Mouse (Mus musculus): ENCODE measurements around the gene Ninl.

Ninl gene

GRCm38 (mm10) chr2:150995324-150995723 lies 43.9 kb downstream of the Ninl start:
- no peak for DNase-seq

- no peak for DNase-seq
These were observed 48.1 kb downstream of the Ninl start for GRCm38 (mm10) chr2:150991050-150991449.

DNA sequence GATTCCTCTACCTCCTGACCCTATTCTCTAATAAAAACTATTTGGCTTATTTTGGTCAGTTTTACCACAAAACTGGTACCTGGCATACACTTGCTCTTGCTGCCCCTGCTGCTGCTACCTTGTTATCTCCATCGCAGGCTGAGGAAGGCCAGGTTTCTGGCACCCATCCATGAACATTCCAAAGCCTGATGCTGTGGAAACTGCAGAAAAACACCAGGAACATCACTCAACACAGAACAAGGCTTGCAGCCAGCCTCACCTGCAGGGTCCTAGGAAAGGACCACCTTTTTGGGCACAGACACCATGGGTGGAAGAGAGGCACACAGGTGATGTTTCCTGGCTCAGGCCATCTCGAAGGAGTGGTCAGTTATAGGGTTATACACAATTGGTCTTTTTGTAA lies 48.7 kb downstream of the Ninl start:
- no peak for DNase-seq

DNA sequence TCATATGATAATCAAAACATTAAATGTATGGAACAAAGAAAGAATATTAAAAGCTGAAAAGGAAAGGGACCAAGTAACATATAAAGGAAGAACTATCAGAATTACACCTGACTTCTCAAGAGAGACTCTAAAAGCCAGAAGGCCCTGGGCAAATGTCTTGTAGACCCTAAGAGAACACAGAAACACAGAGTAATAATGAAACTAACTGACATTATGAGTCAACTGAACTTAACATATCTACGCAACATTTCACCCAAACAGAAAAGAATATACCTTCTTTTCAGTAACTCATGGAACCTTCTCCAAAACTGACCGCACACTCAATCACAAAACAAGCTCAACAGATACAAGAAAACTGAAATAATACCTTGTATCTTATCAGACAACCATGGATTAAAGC lies 53.8 kb downstream of the Ninl start:
- no peak for DNase-seq

- no peak for DNase-seq
These were observed 57.1 kb downstream of the Ninl start for GRCm38 (mm10) chr2:150982051-150982450.

GRCm38 (mm10) chr2:150981524-150981923 lies 57.7 kb downstream of the Ninl start:
- no peak for DNase-seq

DNA sequence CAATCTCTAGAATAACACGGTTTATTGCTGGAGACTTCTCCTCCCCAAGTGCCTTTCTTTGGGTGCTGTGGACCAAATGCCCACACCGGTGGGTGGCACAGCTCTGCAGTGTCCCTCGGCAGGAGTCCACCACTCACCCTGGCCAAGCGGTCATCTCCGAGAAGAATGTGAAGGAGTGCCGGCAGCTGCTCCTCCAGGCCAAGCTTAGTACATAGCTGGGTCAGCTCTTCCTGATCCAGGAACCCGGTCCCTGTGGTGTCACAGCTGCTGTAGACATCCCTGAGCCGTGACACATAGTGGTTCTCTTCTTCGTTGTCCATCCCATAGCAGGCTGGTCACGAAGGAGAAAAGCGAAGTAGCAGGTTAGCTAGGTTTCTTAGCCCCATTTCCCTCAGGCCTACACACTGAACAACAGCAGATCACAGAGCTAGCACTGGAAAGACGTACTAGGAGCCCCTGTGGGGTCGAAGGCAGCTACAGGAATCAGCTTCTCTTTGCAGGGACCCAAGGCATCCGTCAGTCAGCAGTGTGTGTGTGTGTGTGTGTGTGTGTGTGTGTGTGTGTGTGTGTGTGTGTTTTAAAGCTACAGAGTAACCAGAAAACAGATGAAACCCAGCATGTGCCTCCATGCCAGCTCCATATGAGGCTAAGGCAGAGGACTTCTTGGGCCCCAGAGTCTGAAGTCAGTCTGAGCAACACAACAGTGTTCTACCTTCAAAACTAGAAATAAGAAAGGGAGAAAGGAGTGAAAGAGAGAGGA lies 59.1 kb downstream of the Ninl start:
- DNase-seq: no peak

DNA sequence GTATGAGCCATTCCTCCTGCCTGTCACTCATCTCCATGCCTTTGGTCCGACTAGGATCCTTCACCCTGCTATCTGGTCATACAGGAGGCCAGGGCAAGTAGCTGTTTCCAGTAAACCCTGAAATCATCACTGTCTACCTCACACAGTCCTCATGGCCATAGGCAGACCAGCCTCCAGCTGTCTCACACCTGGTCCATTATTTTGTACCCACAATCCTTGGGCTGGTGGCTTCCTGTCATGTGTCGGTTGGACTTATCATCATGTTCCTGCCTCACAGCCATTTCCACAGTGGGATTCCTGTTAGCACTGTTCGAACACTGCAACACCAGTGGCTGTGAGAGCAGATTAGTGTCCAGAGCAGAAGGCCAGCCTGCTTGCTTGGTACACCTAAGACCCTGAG lies 60.4 kb downstream of the Ninl start:
- DNase-seq: no peak

DNA sequence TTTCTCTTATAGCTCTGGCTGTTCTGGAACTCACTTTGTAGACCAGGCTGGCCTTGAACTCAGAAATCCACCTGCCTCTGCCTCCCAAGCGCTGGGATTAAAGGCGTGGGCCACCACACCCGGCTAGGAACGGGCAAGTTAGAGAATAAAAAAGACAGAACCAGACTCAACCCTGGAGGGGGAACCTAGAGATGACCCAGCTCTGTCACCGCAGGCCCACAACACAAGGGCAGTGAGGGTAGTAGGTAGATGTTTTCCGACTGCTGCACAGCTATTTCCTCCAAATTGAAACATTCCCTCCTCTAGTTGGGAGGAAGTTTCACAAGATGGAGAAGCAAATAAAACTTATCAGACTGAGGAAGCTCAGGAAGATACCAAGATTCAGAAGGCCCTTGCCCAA lies 61.5 kb downstream of the Ninl start:
- no peak for DNase-seq

GRCm38 (mm10) chr2:150976871-150977270 lies 62.3 kb downstream of the Ninl start:
- DNase-seq: no peak

- DNase-seq: no peak
These were observed 65.6 kb downstream of the Ninl start for GRCm38 (mm10) chr2:150973401-150974115.

- DNase-seq: no peak
These were observed 66.5 kb downstream of the Ninl start for GRCm38 (mm10) chr2:150972681-150973080.

DNA sequence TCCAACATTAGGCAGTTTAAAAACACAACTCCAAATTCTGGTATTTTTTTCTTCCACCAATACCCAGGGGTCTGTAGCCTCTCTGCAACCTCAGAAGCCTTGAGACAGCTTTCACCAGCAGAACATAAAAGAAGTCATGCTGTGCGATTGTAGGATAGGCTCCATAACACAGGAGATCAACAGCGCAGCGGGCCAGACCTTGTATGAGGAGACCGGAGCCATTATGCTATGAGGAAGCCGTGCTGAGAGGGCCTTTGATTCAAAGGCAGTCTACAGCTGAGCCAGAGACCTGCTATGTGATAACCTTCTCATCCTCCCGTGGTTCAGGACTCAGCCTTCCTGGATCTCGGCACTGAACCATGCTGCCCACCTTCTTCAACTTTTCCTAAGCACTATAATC lies 67.3 kb downstream of the Ninl start:
- DNase-seq: no peak

DNA sequence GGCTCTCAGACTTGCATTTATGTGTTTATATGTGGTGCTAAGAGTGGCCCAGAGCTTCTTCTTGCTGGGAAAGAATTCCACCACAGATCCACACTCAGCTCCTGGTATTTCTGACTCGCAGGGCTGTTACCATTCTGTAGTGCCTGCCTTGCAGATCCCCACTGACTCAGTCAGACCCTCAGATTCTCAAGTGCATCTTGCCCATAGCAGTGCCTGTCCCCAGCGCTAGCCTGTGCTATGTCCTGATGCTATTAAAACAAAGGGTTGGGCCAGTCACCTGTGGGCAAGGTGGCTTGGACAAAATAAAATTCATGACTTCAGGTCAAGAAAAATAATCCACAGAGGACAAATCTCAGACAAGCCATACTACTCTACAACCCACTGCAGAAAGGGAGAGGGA lies 70.0 kb downstream of the Ninl start:
- DNase-seq: peak in 1 of 2 experiments; percentile 8

DNA sequence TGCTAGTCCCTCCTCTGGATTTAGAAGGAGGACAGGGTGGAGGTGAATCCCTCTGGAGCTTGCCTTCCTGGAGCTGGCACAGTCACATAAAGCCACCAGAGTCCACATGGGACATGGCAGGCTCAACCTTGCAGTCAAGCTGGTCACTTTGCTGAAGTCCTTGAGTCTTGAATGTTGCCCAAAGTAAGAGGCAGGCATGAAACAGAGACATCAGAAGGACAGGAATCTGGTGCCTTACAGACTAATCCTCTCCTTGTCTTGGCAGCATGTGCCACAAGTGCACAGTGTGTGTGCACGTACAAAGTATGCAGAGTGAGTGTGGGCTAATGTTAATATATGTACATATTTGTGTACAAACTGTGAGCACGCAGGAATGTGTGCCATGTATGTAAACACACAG lies 71.7 kb downstream of the Ninl start:
- DNase-seq: no peak

GRCm38 (mm10) chr2:150965951-150966350 lies 73.2 kb downstream of the Ninl start:
- no peak for DNase-seq

- DNase-seq: no peak
These were observed 74.5 kb downstream of the Ninl start for GRCm38 (mm10) chr2:150964641-150965040.

DNA sequence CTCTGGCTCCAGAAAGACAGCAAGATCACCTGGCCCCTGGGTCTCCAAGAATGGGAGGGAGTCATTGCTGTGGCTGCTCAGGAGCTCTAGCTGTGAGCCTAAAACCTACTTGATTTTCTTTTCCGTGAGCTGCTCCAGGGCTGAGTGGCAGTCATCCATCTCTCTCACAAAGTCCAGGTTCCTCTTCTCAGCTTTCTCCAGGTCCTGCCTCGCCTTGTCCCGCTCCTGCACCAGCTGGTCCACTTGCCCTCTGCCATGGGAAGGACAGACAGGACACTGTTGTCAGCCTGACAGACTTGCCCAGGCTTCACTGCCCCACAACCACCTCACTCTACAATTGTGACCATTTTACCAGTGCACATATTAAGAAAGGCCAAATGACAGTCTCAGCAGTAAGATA lies 75.9 kb downstream of the Ninl start:
- DNase-seq: no peak

DNA sequence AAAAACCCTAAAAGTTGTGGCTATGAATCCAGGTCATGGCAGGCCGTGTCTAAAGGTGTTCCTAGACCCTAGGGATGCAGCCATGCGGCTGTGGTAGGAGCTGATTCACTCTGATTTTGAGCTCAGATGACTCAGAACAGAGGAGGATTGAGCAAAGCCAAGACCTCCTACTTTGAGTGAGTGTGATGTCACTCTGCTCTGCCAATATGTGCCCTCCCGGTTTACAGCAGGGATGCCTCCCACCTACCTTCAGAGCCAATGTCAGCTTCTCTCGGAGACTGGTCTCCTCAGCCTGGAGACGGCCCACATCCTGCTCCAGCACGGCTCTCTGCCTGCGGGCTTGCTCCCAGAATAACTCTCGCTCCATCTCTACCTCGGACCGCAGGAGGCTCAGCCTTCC lies 79.7 kb downstream of the Ninl start:
- no peak for DNase-seq

DNA sequence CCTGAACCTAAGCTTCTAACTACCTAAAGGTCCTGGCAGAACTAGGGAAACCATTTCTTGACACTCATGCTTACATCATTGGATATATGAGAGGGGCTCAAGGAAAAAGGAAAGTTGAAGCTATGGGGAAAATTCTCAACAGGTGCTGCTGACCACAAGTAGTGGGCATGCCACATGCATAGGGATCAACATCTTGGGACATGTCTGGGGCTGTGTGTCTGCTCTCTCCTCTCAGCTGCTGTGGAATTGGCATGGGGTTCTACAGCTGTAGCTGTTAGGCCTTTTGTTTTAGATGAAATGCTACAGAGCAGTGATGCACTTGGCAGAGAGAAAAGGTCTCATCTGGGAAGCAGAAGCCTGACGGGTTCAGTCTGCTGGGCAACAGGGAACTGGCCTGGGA lies 83.3 kb downstream of the Ninl start:
- no peak for DNase-seq

DNA sequence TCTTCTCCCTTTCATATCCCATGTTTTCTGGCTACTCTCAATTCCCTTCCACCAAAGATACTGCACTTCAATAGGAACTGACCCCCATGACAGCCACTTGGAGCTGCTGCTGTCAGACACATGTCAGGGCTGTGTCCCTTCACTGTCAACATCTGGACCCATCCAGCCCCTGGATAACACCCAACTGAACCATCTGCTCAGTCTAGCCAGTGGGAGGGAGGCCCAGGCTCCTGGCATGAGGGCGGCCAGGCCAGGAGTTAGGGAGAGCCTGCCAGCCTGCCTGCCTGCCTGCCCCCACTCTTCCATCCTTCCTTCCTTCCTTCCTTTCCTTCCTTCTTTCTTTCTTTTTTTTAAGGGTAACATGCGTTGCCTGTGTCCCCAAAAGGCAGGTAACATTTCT lies 88.0 kb downstream of the Ninl start:
- no peak for DNase-seq

- DNase-seq: no peak
These were observed 89.1 kb downstream of the Ninl start for GRCm38 (mm10) chr2:150950056-150950455.

DNA sequence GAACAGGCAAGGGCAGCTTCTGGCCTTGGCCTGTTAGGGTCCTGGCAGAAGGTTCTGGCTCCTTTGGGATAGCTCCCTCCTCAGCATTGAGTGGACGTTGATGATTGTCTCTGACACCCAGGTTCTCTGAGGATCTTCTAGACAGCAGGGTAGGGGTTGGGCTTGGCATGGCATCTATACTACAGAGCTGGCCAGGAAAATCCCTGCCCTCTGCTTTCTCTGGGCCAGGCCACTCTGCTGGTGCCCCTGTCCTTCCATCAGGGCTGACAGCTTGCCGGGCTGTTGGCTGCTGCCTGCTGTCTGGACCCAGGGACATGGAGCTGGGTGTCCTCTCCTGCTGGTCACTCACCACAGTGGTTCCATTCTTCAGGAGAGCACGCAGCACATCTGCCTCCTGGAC lies 89.5 kb downstream of the Ninl start:
- DNase-seq: no peak

DNA sequence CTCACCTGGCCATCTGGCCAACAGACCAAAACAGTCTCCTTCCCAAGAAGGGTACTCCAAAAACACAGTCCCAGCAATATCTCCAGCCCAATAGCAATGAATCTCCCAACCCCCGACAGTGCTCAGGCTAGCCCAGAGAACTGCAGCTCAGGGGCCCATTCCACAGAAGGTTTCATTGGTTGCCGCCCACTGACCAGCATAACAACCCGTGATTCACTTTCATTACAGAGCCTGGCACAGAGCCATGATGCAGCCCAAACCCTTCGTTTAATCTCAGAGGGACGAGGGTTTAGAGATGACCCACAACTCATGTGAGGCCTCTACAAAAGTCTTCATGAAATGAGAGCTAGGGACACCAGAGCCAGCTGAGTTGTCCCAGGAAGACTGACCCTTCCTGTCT lies 90.4 kb downstream of the Ninl start:
- DNase-seq: no peak
